9 mouse cellular contexts compared by ENCODE assay signal in genomic region chr12:117412257-117412656, GRCm38 (mm10).
A peak's percentile ranks its signal among the peaks of the same experiment; 100 is the strongest.
DNase-seq lines count a peak whose midpoint lies in the region; ATAC-seq and TF ChIP-seq lines count a peak whose summit lies in the region.
"Had no signal": no experiment of that assay in that cellular context is flagged by ENCODE, and none has a peak within 500 bp of the region (broad histone marks: within the 10 kb centered on the region; RNA-seq: fewer than 3 reads in every experiment).

No protein-coding gene starts in this region.

- intact Hi-C loops in gastrocnemius, postnatal 14 days (cut with DNase I; ENCODE audit: low total_unique reads), result no loop called here

- H3K27me3 ChIP-seq in thymus, adult 2 months (ENCODE audit: control insufficient read depth, insufficient read depth, low read length), result no peaks in the 10 kb centered on the region

- no peak for ATAC-seq in erythroid progenitor cell, adult 5-6 weeks (replicated peaks; ENCODE audit: low FRiP score, poor library complexity, severe bottlenecking)

- H3K36me3 ChIP-seq in thymus, adult 2 months (ENCODE audit: control insufficient read depth, insufficient read depth, low read length), result no peaks in the 10 kb centered on the region

- no peak overlapping the region for H3K4me3 ChIP-seq in thymus, adult 2 months (ENCODE audit: control insufficient read depth, insufficient read depth, low read length)

- WGBS in thymus, adult 2 months, result 48% methylated on average over 6 of the region's 6 CpGs

- no peak for TF ChIP-seq CTCF in brain, embryonic 14.5 days (IDR thresholded peaks at IDR 0.05; ENCODE audit: borderline replicate concordance, extremely low read depth, insufficient read depth, insufficient read length)
- no peak for TF ChIP-seq CTCF in thymus, adult 2 months (IDR thresholded peaks at IDR 0.05; ENCODE audit: borderline replicate concordance, control insufficient read depth, extremely low read depth, insufficient read depth, low read length, poor library complexity)

- H3K4me1 ChIP-seq in thymus, adult 2 months (replicated peaks; ENCODE audit: control insufficient read depth, insufficient read depth, low read length), result peaks cover 4% of the 10 kb centered on the region

- peak; percentile 26 for DNase-seq in gastrocnemius, postnatal 14 days
- no peak for DNase-seq in gastrocnemius, adult 18-20 months (ENCODE audit: low spot score)
- DNase-seq in brain, embryonic 14.5 days (ENCODE audit: low read depth), result peak; percentile 63
- DNase-seq in heart, postnatal 4 days, result peak; percentile 65
- peak; percentile 50 for DNase-seq in lung, postnatal 25 days (ENCODE audit: low spot score)
- DNase-seq in thymus, adult 2 months, result no peak
- no peak for DNase-seq in spleen, postnatal 14 days (ENCODE audit: low spot score in 2 of 2)

- no peak overlapping the region for H3K27ac ChIP-seq in thymus, adult 2 months (ENCODE audit: control insufficient read depth, insufficient read depth, low read length)
- H3K27ac ChIP-seq: liver, embryonic 14.5 days had no signal

- TF ChIP-seq POLR2A in brain, embryonic 14.5 days (IDR thresholded peaks at IDR 0.05; ENCODE audit: borderline replicate concordance, extremely low read depth, insufficient read depth, insufficient read length, poor library complexity, severe bottlenecking), result no peak
- TF ChIP-seq POLR2A in thymus, adult 2 months (IDR thresholded peaks at IDR 0.05; ENCODE audit: control insufficient read depth, extremely low read depth, insufficient read depth, low read length, poor library complexity), result no peak

Comparison
In these comparisons a context has a peak if more than half of its experiments do, and no peak if none do; other contexts are left out.
1. DNase-seq: peak in gastrocnemius, postnatal 14 days (single experiment), brain, embryonic 14.5 days (single experiment), heart, postnatal 4 days (single experiment) and lung, postnatal 25 days (single experiment); none in gastrocnemius, adult 18-20 months (single experiment), thymus, adult 2 months (single experiment) and spleen, postnatal 14 days (0 of 2).